Mouse (Mus musculus) thymus, adult 2 months (tissue): ENCODE results near the gene Cdca3.
"Not testable (repeated sequence)": the region's sequence is repeated elsewhere in the genome, so short reads cannot be mapped to it uniquely, and the experiment has no call there.

Experiments
- CTCF ChIP-seq: fragments of 200-500 bp; IDR thresholded peaks from 2 replicates; pipeline ENCODE4 v1.5.1; 2012; ENCODE audit warnings: mild to moderate bottlenecking, control low read depth, low read length, moderate library complexity, borderline replicate concordance; ENCODE audit not compliant: control insufficient read depth, poor library complexity, insufficient read depth; ENCODE audit errors: extremely low read depth
- POLR2A ChIP-seq: fragments of 200-500 bp; IDR thresholded peaks from 2 replicates; pipeline ENCODE4 v1.6.1; 2012; ENCODE audit warnings: mild to moderate bottlenecking, low read length, control low read depth, moderate library complexity; ENCODE audit not compliant: control insufficient read depth, poor library complexity, insufficient read depth; ENCODE audit errors: extremely low read depth

DNA sequence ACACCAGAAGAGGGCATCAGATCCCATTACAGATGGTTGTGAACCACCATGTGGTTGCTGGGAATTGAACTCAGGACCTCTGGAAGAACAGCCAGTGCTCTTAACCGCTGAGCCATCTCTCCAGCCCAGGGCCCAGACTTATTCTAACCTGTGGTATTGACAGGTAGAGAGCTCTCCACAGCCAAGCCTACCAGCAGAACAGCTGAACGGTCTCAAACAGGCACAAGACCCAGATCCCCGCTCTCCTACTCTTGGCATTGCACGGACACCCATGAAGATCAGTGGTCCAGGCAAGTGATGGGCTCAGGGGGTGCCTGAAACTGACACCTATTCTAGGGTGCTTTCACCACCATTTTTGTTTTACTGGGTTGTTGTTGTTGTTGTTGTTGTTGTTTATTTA, 1.9 kb downstream of the Cdca3 start:
- TF ChIP-seq CTCF, POLR2A: not testable (repeated sequence)
